Mouse (Mus musculus): ENCODE data around the gene Arhgef2. TPM values are rescaled to one million over a fixed set of nuclear protein-coding genes. Genes with fewer than 3 reads are reported as not detected.
"Not testable (repeated sequence)": the region's sequence is repeated elsewhere in the genome, so short reads cannot be mapped to it uniquely, and the experiment has no call there.

The Arhgef2 gene
- total RNA-seq, 2 experiments from 2014 or later, result 250 to 281 TPM

- DNase-seq (ENCODE audit: low spot score in 2 of 2), result no peak
- intact Hi-C loops (cut with DNase I), result no loop called here
Measured at GRCm38 (mm10) chr3:88585769-88586168, 20.0 kb upstream of the Arhgef2 start.

GRCm38 (mm10) chr3:88586640-88587039 is 19.1 kb upstream of the Arhgef2 start:
- no peak for DNase-seq (ENCODE audit: low spot score in 2 of 2)
- intact Hi-C loops (cut with DNase I), result no loop called here

GRCm38 (mm10) chr3:88590246-88590645 is 15.5 kb upstream of the Arhgef2 start:
- intact Hi-C loops (cut with DNase I), result loop anchor here (5.0 kb wide), 1 partner anchor 147 kb away; no protein-coding TSS in a partner anchor

GRCm38 (mm10) chr3:88591044-88591443 is 14.7 kb upstream of the Arhgef2 start:
- DNase-seq (ENCODE audit: low spot score in 2 of 2), result no peak
- intact Hi-C loops (cut with DNase I), result loop anchor here (5.0 kb wide), 1 partner anchor 146 kb away; no protein-coding TSS in a partner anchor

More at GRCm38 (mm10) chr3:88590246-88590645, 15.5 kb upstream of the Arhgef2 start:
- DNase-seq (ENCODE audit: low spot score in 2 of 2), result no peak

GRCm38 (mm10) chr3:88591950-88592731 is 13.6 kb upstream of the Arhgef2 start:
- DNase-seq (ENCODE audit: low spot score in 2 of 2), result no peak
- intact Hi-C loops (cut with DNase I), result loop anchor here (5.0 kb wide), 1 partner anchor 145 kb away; no protein-coding TSS in a partner anchor

- intact Hi-C loops (cut with DNase I), result loop anchor here (5.0 kb wide), 1 partner anchor 144 kb away; no protein-coding TSS in a partner anchor
Measured at GRCm38 (mm10) chr3:88592942-88593576, 12.7 kb upstream of the Arhgef2 start.

GRCm38 (mm10) chr3:88593893-88594580 is 11.7 kb upstream of the Arhgef2 start:
- no peak for DNase-seq (ENCODE audit: low spot score in 2 of 2)
- intact Hi-C loops (cut with DNase I), result loop anchor here (5.0 kb wide), 1 partner anchor 143 kb away; no protein-coding TSS in a partner anchor

More at GRCm38 (mm10) chr3:88592942-88593576, 12.7 kb upstream of the Arhgef2 start:
- no peak for DNase-seq (ENCODE audit: low spot score in 2 of 2)

GRCm38 (mm10) chr3:88596547-88596946 is 9.2 kb upstream of the Arhgef2 start:
- intact Hi-C loops (cut with DNase I), result not testable (repeated sequence)

GRCm38 (mm10) chr3:88602466-88602865 is 3.3 kb upstream of the Arhgef2 start:
- intact Hi-C loops (cut with DNase I), result no loop called here
- DNase-seq (ENCODE audit: low spot score in 2 of 2), result no peak

More at GRCm38 (mm10) chr3:88596547-88596946, 9.2 kb upstream of the Arhgef2 start:
- DNase-seq (ENCODE audit: low spot score in 2 of 2), result not testable (repeated sequence)

- peak in 1 of 2 experiments; percentile 36 for DNase-seq (ENCODE audit: low spot score in 2 of 2)
- intact Hi-C loops (cut with DNase I), result no loop called here
Measured at GRCm38 (mm10) chr3:88603714-88604161, 2.0 kb upstream of the Arhgef2 start.

- intact Hi-C loops (cut with DNase I), result no loop called here
- DNase-seq (ENCODE audit: low spot score in 2 of 2), result no peak
Measured at GRCm38 (mm10) chr3:88604863-88605262, 903 bp upstream of the Arhgef2 start.

- intact Hi-C loops (cut with DNase I), result no loop called here
- peak; percentile 87 to 89 for DNase-seq (ENCODE audit: low spot score in 2 of 2)
Measured at GRCm38 (mm10) chr3:88607065-88607757, 1.4 kb downstream of the Arhgef2 start.

- DNase-seq (ENCODE audit: low spot score in 2 of 2), result no peak
- intact Hi-C loops (cut with DNase I), result loop anchor here (1.0 kb wide), 1 partner anchor 31 kb away; no protein-coding TSS in a partner anchor
Measured at GRCm38 (mm10) chr3:88607758-88608138, 2.0 kb downstream of the Arhgef2 start.

GRCm38 (mm10) chr3:88609066-88609465 is 3.3 kb downstream of the Arhgef2 start:
- no peak for DNase-seq (ENCODE audit: low spot score in 2 of 2)
- intact Hi-C loops (cut with DNase I), result no loop called here

GRCm38 (mm10) chr3:88614418-88614817 is 8.7 kb downstream of the Arhgef2 start:
- no peak for DNase-seq (ENCODE audit: low spot score in 2 of 2)
- intact Hi-C loops (cut with DNase I), result no loop called here

GRCm38 (mm10) chr3:88615117-88615516 is 9.4 kb downstream of the Arhgef2 start:
- intact Hi-C loops (cut with DNase I), result no loop called here
- DNase-seq (ENCODE audit: low spot score in 2 of 2), result no peak

- intact Hi-C loops (cut with DNase I), result no loop called here
- no peak for DNase-seq (ENCODE audit: low spot score in 2 of 2)
Measured at GRCm38 (mm10) chr3:88615902-88616391, 10.2 kb downstream of the Arhgef2 start.

- intact Hi-C loops (cut with DNase I), result no loop called here
Measured at GRCm38 (mm10) chr3:88616951-88617500, 11.3 kb downstream of the Arhgef2 start.

More at GRCm38 (mm10) chr3:88616951-88617500, 11.3 kb downstream of the Arhgef2 start:
- DNase-seq (ENCODE audit: low spot score in 2 of 2), result no peak
